Mouse (Mus musculus): ENCODE measurements at regions not wholly inside any gene's neighbourhood (a gene's known extent, or its start where the extent isn't known, plus 50 kb on each side); places are given as distances from the start of the nearest gene placed in this dataset.

DNA sequence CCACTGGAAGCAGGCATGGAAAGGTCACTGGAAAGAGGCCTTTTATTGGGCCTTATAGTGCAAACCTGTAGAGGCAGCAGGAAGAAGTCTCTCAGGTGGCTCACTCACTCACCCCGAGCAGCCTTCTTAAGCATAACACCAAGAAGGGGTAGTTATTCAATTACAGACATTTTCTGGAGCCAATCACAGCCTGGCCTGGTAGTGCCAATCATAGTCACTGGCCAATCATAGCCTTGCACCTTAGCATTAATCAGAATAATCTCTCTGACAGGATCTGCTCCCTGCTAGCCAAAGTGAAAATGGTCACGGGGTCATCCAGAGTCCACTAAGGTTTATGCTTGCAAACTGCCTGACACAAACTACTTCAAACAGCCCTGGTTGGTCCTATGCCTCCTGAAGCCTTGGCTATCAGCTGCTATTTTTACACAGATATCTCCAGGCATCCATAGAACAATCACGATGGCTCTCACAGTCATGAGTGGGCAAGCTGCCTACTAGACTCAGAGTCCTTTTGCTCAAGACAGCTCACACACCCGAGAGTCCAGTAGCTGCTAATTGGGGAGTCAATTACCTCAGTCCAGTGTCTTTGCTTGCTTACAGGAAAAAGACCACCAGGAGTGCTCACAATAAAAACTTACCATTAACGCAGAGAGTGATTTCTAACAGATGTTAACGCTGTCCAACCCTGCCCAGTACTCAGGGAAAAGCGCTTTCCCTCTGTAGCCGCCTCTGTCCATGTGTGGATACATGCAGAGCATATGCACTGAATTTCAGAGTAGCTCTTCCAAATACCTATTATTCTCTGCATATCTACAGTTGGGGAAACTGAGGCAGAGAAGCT is 234.1 kb downstream of the Rybp start:
- no peak for TF ChIP-seq MAX (IDR thresholded peaks at IDR 0.05; ENCODE audit: low read depth)
- TF ChIP-seq E2F4 (IDR thresholded peaks at IDR 0.05; ENCODE audit: insufficient read depth), result no peak
- TF ChIP-seq TCF12 (IDR thresholded peaks at IDR 0.05; ENCODE audit: insufficient read depth, poor library complexity, severe bottlenecking), result no peak
- no peak for TF ChIP-seq USF1 (IDR thresholded peaks at IDR 0.05; ENCODE audit: low read depth)
- no peak for TF ChIP-seq POLR2A (IDR thresholded peaks at IDR 0.05; ENCODE audit: insufficient read length, low read depth)
- no peak for TF ChIP-seq MYOG (IDR thresholded peaks at IDR 0.05; ENCODE audit: control insufficient read depth in 1 of 3, insufficient read depth in 1 of 3, insufficient read length in 2 of 3, low read depth in 2 of 3)
- no peak for TF ChIP-seq CEBPB (IDR thresholded peaks at IDR 0.05; ENCODE audit: insufficient read depth, poor library complexity, severe bottlenecking)
- no peak for TF ChIP-seq REST (IDR thresholded peaks at IDR 0.05; ENCODE audit: insufficient read depth, insufficient read length)
- TF ChIP-seq MYOD1 (IDR thresholded peaks at IDR 0.05; ENCODE audit: control insufficient read depth in 1 of 3, insufficient read length in 2 of 3, low read depth in 2 of 3), result no peak
